Mouse (Mus musculus) right cerebral cortex, adult 18-20 months (tissue): ENCODE measurements around the gene Abcc8.

Experiments used
- DNase-seq: peaks from one replicate; pipeline ENCODE4 v3.0.0; 2022; ENCODE audit warnings: mixed read lengths

Abcc8 gene

DNA sequence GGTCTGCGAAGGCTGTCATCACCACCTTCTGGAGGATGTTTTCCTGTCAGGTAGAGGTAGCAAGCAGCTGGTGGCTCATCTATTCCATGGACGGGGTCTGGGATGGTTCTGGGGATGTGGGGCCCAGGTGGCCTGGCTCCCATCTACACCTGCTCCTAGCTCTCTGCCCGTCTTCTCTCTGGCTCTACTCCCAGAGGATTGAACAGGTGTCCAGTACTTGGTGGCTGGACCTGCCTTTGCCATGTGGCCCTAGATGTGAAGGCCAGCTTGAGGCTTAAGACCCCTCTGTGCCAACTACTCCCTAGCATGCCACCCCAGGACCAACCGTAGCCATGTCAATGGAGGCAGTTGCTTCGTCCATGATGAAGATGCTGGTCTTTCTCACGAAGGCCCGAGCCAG, 74.3 kb downstream of the Abcc8 start:
- no peak for DNase-seq

DNA sequence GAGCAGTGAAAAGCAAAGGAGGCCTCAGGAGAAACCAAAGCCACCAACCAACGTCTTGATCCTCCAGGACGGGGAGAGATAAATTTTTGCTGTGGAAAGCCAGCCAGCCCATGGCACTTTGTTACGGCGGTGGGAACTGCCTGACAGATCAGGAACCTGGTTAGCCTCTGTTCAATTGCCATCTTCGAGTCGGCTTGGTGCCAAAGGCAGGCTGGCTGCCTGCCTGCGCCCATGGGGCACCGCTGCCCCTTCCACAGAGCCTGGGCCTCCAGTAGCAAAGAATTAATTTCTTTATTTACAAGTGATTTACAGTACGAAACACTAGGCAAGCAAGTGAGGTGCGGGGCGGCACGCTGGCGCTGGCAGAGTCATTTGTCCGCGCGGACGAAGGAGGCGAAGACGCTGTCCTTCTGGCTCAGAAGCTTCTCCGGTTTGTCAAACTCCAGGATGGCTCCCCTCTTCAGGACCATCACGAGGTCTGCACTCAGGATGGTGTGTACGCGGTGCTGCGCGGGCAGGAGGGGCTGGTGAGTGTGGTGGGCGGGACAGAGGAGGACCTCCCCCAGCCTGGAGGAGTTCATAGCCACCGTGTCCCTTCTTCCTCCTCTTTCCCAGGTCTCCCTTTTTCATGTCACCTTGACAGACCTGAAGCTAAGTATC, 75.4 kb downstream of the Abcc8 start:
- no peak for DNase-seq

DNA sequence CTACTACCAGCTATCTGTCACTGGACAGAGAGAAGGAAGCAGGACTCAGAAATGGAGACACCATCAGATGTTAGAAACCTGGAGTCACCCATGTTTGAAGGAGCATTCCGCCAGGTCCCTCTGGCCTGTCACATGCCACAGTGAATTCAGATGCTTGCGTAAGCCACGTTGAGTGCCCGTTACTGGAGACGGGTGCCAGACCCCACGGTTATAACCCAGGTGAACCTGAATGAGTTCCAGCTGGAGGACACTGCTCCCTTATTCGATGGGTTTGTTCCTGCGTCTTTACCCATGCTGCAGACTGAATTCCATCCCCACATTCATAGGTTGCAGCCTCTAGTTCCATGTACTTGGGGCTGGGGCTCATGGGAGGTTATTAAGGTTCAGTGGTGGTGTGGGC, 76.1 kb downstream of the Abcc8 start:
- DNase-seq = no peak

DNA sequence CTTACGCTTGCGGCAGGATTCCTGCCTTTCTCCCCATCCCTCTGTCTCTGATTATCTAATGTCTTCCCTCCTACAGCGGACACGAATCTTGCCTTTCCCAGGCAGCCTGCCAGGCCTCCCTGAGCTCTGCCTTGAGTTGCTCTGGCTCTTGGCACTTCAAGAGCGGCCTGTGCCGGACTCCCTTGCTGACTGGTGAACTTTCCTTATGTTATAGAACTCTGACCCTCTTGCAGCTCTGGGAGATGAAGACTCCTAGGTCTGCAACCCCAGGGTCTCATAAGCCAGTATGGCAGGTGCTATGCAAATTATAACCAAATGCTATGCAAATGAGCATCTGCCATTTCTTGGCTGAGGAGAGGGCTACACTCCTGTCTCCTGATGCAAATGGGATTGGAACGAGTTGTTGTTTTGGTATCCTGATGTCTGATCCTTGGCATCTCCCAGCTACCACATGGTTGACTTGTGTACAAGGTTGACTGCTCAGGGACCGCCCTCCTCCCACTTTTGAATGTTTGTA, 76.7 kb downstream of the Abcc8 start:
- DNase-seq = peak; percentile 85

DNA sequence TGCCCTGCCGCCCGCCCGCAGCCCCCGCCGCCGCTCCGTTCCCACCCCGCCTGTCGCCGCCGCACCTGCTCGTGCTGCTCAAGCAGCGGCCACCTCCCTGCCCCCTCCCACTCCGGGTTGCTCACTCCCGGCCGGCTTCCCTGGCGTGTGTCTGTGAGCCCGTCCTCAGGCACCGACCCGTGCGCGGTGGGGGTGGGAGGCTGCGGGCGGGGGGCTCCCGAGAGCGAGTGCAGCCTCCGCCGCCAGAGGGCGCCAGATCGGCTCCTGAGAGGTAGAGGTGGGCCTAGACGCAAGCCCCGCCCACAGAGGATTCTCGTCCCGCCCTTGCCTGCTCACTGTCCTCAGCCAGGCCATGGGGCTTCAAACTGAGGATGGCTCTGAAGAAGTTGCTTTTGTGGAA, 79.3 kb downstream of the Abcc8 start, which contains the start of gene Kcnj11:
Gene Kcnj11, minus strand, starts transcription at position 202 of the 400 bp plus-strand sequence.
- DNase-seq = peak; percentile 83

DNA sequence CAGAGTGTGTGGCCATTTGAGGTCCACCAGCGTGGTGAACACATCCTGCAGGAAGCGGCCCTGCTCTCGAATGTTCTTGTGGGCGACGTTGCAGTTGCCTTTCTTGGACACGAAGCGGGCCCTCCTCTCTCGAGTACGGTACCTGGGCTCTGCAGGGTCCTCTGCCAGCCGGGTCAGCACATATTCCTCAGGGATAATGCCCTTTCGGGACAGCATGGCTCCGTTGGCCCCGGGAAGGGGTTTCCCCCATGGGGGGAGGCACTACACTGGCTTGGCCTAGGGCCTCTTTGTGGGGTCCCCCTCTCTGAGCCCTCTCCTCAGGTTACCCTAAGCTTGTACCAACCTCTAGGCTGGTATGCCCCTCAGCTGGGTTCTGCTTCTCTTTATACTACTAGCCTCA, 80.2 kb downstream of the Abcc8 start:
- no peak for DNase-seq

DNA sequence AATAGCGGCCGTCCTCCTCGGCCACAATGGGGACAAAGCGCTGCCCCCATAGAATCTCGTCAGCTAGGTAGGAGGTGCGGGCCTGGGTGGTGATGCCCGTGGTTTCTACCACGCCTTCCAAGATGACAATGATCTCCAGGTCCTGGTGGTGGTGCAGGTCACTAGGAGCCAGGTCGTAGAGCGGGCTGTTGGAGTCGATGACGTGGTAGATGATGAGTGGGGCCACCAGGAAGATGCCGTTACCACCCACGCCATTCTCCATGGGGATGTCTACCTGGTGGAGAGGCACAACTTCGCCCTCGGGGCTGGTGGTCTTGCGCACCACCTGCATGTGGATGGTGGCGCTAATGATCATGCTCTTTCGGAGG, 80.9 kb downstream of the Abcc8 start:
- DNase-seq = no peak

DNA sequence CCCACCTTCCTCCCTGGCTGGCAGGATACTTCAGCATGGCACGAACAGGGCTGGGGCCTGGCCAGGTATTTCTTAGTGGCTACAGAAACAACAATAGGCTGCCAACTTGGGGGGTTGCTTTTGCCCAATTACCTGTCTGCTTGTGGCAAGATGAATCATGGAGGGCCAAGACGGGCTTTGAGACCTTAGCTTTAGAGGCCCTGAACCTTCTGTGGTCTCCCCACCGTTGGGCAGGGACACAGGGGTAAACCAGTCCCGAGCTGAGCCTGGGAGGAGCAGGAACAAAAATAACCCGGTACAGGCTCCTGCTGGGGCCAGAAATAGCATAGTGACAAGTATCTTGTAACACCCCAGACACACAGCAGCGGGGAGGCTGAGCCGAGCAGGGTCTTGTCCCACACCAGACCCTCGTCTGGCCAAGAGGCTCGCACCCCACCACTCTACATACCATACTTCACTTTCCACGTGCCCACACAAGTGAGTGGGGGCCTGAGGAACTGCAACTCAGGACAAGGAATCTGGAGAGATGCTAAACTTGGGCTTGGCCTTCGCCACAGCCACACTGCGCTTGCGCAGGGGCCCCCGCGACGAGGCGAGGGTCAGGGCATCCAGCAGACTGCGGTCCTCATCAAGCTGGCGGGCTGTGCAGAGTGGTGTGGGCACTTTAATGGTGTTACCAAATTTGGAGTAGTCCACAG, 81.5 kb downstream of the Abcc8 start:
- DNase-seq = peak; percentile 61

DNA sequence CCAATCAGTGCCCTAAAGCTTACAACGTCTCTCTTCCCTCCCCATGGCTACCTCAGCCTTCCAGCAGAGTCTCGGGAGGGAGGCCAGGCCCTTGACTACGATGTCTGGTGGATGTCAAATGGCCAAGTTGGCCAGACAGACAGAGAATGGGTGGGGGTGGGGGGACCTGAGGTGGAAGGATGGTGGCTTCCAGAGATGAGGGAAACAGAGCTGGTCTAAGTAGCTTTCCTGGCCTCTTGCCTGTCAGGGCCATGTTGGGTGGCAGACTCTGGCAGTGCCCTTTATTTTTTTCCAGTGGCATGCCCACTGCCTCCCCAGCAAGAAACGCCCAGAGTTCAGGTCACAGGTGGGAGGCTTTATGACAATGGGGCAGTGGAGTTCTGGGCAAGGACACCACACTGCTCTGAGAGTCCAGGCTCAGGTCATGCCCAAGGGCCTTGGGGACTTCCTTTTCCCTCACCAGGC, 82.5 kb downstream of the Abcc8 start:
- no peak for DNase-seq

DNA sequence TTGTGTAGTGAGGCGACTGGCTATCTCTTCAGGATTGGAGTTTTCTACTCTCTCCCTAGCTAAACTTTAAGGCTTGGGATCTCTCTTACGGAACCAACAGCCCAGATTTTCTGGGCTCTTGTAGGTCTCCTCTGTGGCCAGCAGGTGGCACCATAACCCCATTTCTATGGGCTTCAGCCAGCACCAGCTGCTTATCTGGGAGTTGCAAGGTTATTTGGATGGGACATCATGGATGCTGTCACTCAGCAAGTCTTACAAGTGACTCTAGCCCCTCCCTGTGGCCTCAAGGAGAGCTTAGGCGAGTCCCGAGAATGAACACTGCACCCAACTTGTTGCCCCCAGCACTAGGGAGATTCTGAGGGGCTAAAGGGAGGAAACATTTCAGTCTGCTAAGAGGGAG, 83.7 kb downstream of the Abcc8 start:
- DNase-seq = peak; percentile 62

DNA sequence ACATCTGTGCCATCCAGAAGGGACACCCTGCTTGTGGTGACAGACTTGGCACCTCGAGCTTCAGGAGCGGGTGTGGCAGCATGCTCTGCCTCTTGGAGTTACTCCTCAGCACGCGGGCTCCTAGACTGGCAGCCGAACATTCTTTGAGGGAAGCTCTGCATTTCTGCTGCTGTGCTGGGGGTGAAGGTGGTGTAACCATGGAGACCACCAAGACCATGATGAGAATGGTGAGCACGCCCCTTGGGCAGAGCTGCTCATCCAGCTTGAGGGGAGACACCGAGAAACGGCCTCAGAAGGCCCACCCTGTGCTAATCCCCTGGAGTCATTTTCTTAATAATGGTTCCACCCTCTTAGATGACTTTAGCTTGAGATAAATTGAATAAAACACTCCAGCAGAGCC, 87.0 kb downstream of the Abcc8 start:
- no peak for DNase-seq

DNA sequence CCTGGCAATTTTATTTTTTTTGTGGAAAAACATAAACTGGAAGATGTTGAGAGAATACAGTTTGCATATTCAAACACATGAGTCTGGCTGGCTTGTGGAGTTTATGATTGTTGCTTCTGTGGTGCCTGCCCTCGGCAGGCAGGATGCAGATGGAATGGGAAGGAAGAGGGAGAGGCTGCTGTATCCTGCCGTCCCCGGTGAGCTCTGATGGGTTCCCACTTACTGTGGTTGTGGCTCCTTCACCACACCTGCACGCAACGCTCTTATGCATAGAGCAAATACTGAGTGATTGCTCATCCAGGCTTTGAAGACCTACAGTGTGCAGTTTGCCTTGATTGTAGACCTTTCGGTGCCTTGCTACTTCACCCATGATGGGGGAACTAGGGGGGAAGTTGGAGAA, 91.6 kb downstream of the Abcc8 start:
- DNase-seq = no peak

DNA sequence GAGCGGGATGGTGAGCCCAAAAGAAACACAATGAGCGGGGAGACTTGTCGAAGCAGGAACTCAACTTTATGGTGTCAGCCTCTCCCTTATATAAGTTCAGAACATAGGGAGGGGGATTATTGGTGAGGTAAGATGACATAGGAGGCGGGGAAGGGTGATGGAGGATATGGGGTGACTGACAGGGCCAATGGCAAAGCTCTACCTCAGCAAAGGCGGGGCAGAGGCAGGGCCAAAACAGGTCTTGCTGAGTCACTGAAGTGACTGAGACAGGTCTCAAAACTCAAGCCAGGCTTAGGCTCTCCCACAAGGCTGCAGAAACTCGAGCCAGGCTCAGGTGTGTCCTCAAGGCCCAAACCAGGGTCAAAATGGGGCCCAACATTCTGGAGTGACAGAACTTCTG, 93.5 kb downstream of the Abcc8 start:
- DNase-seq = no peak

DNA sequence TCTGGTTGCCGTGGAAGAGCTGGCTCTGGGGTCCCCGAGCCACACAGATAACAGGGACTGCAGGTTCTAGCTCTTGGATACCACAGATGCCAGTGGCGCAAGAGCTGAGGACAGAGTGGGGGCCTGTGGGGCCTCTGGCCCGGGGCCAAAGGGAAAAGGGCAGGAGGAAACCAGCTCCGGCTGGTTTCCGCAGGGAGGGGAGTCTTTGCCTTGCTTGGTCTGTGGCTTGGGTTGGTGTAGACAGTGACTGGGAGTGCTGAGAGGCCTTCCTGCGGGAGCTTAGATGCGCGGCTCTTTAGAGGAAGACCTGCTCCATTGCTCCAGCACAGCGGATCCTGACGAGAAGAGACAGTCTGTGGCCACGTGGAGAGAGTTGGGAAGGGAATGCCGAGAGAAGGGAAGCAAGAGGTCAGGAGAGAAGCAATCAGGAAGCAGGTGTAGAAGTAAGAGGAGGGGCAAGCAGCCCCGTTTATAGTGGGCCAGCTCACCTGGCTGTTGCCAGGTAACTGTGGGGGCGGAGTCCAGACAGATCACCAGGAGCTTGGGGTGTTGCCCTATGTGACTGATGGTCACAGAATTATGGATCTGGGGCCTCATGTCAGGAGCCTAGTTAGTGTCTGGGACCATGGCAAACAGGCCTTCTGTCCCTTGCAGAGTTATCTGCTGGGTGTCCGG, 94.9 kb downstream of the Abcc8 start:
- no peak for DNase-seq

DNA sequence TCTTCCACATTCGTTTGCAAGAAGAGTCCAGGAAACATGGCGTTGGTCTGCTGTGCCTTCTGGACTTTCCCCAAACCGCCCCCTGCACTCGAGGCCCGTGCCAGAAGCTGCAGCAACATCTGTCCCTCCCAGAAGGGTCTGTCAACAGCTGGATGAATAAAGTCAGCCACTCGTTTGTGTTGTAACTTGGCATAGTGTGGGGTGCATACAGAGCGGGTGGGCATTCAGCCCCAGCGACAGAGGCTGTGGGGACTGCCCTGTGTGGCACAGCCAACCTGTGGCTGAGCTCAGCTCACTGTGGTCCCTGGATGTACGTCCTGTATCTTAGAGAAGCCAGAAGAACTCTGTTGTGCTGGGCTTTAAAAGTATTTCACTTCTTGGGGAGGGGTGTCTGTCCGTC, 95.8 kb downstream of the Abcc8 start:
- DNase-seq = no peak

DNA sequence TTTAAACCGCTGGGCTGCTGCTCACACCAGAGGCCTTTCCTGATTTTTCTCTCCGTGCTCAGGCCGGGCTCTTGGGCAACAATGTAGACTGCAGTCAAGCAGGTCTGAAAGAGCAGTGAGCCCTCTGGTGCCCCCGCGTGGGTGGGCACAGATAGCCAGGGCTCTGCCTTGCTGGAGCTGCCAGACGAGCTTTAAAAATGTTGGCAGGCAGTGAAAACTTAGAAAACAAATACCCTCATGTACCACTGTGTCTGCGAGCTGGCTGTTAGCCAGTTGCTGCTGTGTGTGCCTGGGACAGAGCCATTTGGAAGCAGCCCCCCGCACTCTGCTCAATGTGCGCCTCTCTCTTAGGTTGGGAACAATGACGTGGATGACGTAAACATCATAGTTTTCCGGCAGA, 102.2 kb downstream of the Abcc8 start:
- DNase-seq = no peak

DNA sequence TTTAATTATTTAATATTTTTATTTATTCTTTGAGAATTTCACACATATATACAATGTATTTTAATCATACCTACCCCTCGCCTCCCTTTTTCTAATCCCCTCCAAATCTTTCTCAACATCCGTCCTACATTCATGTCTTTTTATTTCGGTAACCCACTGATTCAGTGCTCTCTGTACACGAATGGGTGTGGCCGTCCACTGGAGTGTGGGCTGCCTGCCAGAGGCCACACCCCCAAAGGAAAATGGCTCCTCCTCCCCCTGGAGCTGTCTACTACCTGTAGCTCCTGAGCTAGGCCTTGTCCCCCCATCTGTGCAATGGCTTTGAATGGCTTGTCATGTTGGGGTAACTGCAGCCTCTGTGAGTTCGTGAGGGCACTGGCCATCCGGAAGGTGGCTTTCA, 103.0 kb downstream of the Abcc8 start:
- DNase-seq = no peak

DNA sequence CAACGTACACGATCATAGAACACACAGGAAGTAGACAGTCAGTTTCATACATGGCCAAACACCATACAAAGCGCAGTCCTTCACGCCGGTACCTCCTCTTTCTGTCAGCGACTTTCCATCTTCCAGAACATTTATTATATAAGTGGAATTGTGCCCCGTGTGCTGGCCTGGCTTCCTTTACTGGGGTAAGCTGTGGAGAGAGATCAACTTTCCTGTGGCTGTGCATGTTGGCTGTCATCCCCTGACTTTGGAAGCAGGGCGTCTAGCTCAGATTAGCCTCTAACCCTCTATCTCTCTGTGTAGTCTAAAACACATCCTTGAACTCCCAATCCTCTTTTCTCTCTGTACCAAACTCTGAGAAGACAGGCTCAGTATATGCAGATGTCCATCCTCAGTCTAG, 111.0 kb downstream of the Abcc8 start:
- DNase-seq = no peak

DNA sequence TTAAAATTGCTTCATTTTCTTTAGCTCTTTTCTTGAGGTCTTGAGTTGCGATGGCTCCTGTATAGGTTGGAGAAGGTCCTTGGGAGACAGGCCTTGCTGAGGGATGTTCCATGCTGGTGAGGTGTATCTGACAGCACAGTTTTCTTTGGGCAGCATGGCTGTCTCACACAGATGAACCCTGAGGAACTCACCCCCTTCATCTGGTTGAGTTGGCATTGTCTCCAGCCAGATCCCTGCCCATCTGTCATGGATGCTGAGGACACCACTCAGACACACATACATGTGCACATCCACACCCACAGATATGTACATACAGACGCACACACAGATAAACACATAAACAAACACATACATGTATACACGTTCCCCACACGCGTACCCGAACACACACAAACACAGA, 116.5 kb downstream of the Abcc8 start:
- no peak for DNase-seq

DNA sequence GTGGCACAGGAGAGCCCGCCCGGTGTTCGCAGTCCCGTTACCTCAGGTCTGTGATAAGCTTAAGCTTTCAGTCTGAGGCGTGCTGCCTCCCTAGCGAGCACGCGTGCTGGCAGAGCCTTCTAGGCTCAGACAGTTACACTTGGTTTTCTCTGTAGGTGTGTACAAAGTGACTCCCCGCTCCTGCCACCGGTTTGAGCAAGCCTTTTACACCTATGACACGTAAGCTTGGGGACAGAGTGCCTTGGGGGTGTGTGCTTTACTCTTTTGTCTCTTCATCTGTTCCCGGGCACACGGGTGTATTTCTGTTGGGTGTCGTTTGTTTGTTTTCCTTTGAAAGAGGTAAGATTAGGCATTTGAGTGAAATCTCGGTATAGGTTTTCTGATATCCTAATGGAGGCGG, 118.2 kb downstream of the Abcc8 start:
- DNase-seq = no peak

DNA sequence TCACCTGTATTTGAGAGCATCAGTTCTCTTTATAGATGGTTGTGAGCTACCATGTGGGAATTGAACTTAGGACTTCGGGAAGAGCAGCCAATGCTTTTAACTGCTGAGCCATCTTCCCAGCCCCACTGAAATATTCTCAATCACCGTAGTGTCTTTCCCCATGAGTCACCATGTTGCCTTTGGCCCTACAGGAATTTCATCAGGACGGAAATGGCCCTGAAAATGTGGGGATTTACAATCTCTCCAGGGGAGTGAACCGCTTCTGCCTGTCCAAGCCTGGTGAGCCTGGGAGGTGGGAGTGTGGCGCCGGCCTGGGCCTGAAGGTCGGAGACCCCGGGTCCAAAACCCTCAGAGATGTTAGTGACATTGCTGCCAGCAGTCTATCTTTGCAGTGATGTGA, 119.1 kb downstream of the Abcc8 start:
- DNase-seq = no peak

DNA sequence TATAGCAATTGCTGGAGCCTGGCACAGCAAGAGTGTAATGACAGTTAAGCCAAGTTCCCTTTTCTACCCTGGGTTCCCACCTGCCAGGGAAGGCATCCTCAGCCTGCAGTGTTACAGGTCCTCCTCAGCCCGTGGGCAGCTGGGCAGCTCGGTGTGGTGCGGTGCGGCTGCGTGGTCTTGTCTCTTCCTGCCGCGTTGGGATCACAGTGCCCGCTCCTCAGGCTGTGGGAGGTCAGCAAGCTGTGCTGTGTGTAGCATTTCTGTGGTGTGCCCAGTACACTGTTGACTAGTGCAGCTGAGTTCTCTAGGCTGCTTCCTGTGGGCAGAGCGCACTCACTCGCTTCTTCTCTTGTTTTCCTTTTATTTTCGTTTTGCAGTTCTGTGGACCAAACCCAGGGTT, 121.0 kb downstream of the Abcc8 start:
- no peak for DNase-seq
